8 mouse cellular contexts compared by ENCODE assay signal in the genomic region with DNA sequence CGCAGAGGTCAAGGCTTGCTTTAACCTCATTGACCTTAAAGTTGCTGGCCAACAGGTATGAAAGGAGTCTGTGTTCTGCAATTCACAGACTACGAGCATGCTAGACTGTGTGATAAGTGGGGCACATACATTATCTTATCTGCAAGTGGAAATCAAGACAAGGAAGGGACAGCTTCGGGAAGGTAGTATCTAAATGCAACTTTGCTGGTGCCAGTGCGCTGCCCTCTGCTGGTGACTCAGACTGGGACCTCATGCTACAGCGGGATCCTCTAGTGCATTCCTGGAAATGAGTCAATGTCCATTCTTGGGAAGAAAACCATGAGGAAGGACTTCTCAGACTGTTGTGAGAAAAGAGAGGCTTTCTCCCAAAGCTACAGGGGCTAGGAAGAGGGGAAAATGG. TPM values are rescaled to one million over a fixed set of nuclear protein-coding genes. Genes with fewer than 3 reads are reported as not detected.
A peak's percentile ranks its signal among the peaks of the same experiment; 100 is the strongest.
DNase-seq lines count a peak whose midpoint lies in the region; ATAC-seq and TF ChIP-seq lines count a peak whose summit lies in the region.

No protein-coding gene starts in this region.

- 48% methylated on average over 5 of the region's 5 CpGs for WGBS in kidney, adult 2 months
- 60% methylated on average over 5 of the region's 5 CpGs for WGBS in kidney, embryonic 16.5 days
- 40% methylated on average over 5 of the region's 5 CpGs for WGBS in lung, postnatal 0 days
- WGBS in midbrain, embryonic 13.5 days: 58% methylated on average over 5 of the region's 5 CpGs

- H3K9ac ChIP-seq in kidney, embryonic 16.5 days (replicated peaks; ENCODE audit: low read length): no peak overlapping the region
- H3K9ac ChIP-seq in lung, postnatal 0 days (replicated peaks; ENCODE audit: low read depth): no peak overlapping the region
- H3K9ac ChIP-seq in midbrain, embryonic 13.5 days (replicated peaks): no peak overlapping the region

- no peaks in the 10 kb centered on the region; the same call in 1 of the 2 replicates for H3K27me3 ChIP-seq in kidney, adult 2 months (replicated peaks; ENCODE audit: control insufficient read depth, insufficient read depth, low read length)
- no peaks in the 10 kb centered on the region for H3K27me3 ChIP-seq in kidney, embryonic 16.5 days (ENCODE audit: insufficient read depth, low read length)
- peaks cover 9% of the 10 kb centered on the region for H3K27me3 ChIP-seq in E14TG2a.4 (ENCODE audit: insufficient read depth, low read length)
- H3K27me3 ChIP-seq in lung, postnatal 0 days (replicated peaks; ENCODE audit: insufficient read depth, low read length): no peaks in the 10 kb centered on the region
- H3K27me3 ChIP-seq in midbrain, embryonic 13.5 days: 0 out of 2 replicates have a peak, but pooled peaks cover 2% of the 10 kb centered on the region

- TF ChIP-seq POLR2A in kidney, adult 2 months (IDR thresholded peaks at IDR 0.05; ENCODE audit: low read depth, low read length): no peak

- H3K36me3 ChIP-seq in kidney, adult 2 months (ENCODE audit: control insufficient read depth, insufficient read depth, low read length): no peaks in the 10 kb centered on the region
- no peaks in the 10 kb centered on the region for H3K36me3 ChIP-seq in kidney, embryonic 16.5 days (ENCODE audit: insufficient read depth, low read length)
- no peaks in the 10 kb centered on the region for H3K36me3 ChIP-seq in E14TG2a.4 (ENCODE audit: insufficient read depth, low read length)
- no peaks in the 10 kb centered on the region for H3K36me3 ChIP-seq in lung, postnatal 0 days (ENCODE audit: insufficient read depth, low read length)
- no peaks in the 10 kb centered on the region for H3K36me3 ChIP-seq in midbrain, embryonic 13.5 days

- no peak overlapping the region for H3K4me3 ChIP-seq in kidney, adult 2 months (ENCODE audit: insufficient read depth, low read depth, low read length)
- no peak overlapping the region for H3K4me3 ChIP-seq in kidney, embryonic 16.5 days (ENCODE audit: low read length)
- H3K4me3 ChIP-seq in E14TG2a.4 (replicated peaks; ENCODE audit: low read length): no peak overlapping the region
- no peak overlapping the region for H3K4me3 ChIP-seq in lung, postnatal 0 days (ENCODE audit: low read depth, low read length)
- H3K4me3 ChIP-seq in midbrain, embryonic 13.5 days (replicated peaks): no peak overlapping the region

- TF ChIP-seq CTCF in kidney, adult 2 months (conservative IDR thresholded peaks at IDR 0.05; ENCODE audit: insufficient read depth, insufficient read length, low read depth, low read length): peak; percentile 94
- TF ChIP-seq CTCF in E14TG2a.4 (conservative IDR thresholded peaks at IDR 0.05; ENCODE audit: low read length): peak; percentile 65
- peak; percentile 92 for TF ChIP-seq CTCF in lung, postnatal 0 days (IDR thresholded peaks at IDR 0.05)

- no peak for TF ChIP-seq EP300 in lung, postnatal 0 days (IDR thresholded peaks at IDR 0.05)

- no peak overlapping the region for H3K27ac ChIP-seq in kidney, adult 2 months (ENCODE audit: insufficient read depth, low read depth, low read length)
- H3K27ac ChIP-seq in kidney, embryonic 16.5 days (ENCODE audit: low read length): no peak overlapping the region
- no peak overlapping the region for H3K27ac ChIP-seq in lung, postnatal 0 days (ENCODE audit: low read length)
- no peak overlapping the region for H3K27ac ChIP-seq in midbrain, embryonic 13.5 days

- no peaks in the 10 kb centered on the region for H3K4me1 ChIP-seq in kidney, adult 2 months (ENCODE audit: control insufficient read depth, insufficient read depth, low read length)
- H3K4me1 ChIP-seq in kidney, embryonic 16.5 days (ENCODE audit: insufficient read depth, low read length): peaks cover 6% of the 10 kb centered on the region; the same call in 1 of the 2 replicates
- H3K4me1 ChIP-seq in E14TG2a.4 (replicated peaks; ENCODE audit: low read depth, low read length): peaks cover 18% of the 10 kb centered on the region
- H3K4me1 ChIP-seq in lung, postnatal 0 days (ENCODE audit: insufficient read depth, low read depth, low read length): no peaks in the 10 kb centered on the region
- H3K4me1 ChIP-seq in midbrain, embryonic 13.5 days (replicated peaks): peaks cover 10% of the 10 kb centered on the region

- intact Hi-C loops in gastrocnemius, postnatal 14 days (cut with DNase I; ENCODE audit: low total_unique reads): loop anchor here (2.0 kb wide), 1 partner anchor 25 kb away; no protein-coding TSS in a partner anchor

- no peak for ATAC-seq in kidney, embryonic 16.5 days (ENCODE audit: low FRiP score, low TSS enrichment)
- no peak for ATAC-seq in lung, postnatal 0 days
- ATAC-seq in midbrain, embryonic 13.5 days: no peak

- H3K4me2 ChIP-seq in kidney, embryonic 16.5 days (replicated peaks; ENCODE audit: low read depth, low read length): no peak overlapping the region
- H3K4me2 ChIP-seq in lung, postnatal 0 days (replicated peaks; ENCODE audit: low read depth, low read length): no peak overlapping the region
- no peak overlapping the region for H3K4me2 ChIP-seq in midbrain, embryonic 13.5 days (replicated peaks)

- peaks cover 3% of the 10 kb centered on the region; the same call in 1 of the 2 replicates for H3K9me3 ChIP-seq in kidney, embryonic 16.5 days (ENCODE audit: low read length)
- peaks cover 9% of the 10 kb centered on the region for H3K9me3 ChIP-seq in E14TG2a.4 (ENCODE audit: low read length)
- H3K9me3 ChIP-seq in lung, postnatal 0 days (ENCODE audit: low read length): no peaks in the 10 kb centered on the region
- no peaks in the 10 kb centered on the region for H3K9me3 ChIP-seq in midbrain, embryonic 13.5 days

- peak; percentile 83 for DNase-seq in kidney, adult 2 months
- DNase-seq in adrenal gland, postnatal 25 days: peak; percentile 73
- peak; percentile 71 for DNase-seq in gastrocnemius, postnatal 14 days
- DNase-seq in lung, postnatal 0 days (ENCODE audit: low spot score): peak; percentile 89
- peak; percentile 64 for DNase-seq in thymus, postnatal 0 days (ENCODE audit: low spot score)

RNA-seq across cellular contexts. Expression of a gene that starts 11.4 kb away (rescaled TPM):
- 21.8 and 25.0 TPM in 2 replicates for polyA plus RNA-seq in kidney, adult 2 months (2012; rRNA removed)
- polyA plus RNA-seq in kidney, embryonic 16.5 days (2015; fragmentation: Nextera tagmentation; extraction: Ambion mirVana): 11.7 and 14.1 TPM in 2 replicates
- total RNA-seq in adrenal gland, postnatal 25 days (2021): 15.2 and 16.7 TPM in 2 replicates
- total RNA-seq in gastrocnemius, postnatal 14 days (2021): 1 to 10 TPM; 3.3 to 4.9 TPM
- polyA plus RNA-seq in lung, postnatal 0 days (2015; fragmentation: Nextera tagmentation; extraction: Ambion mirVana): 29.4 and 33.3 TPM in 2 replicates
- 181 and 185 TPM in 2 replicates for polyA plus RNA-seq in thymus, postnatal 0 days (2015; fragmentation: Nextera tagmentation; extraction: Ambion mirVana)
- 1.1 and 1.6 TPM in 2 replicates for polyA plus RNA-seq in midbrain, embryonic 13.5 days (2015; fragmentation: Nextera tagmentation; extraction: Ambion mirVana)

RNA-seq across cellular contexts. Expression of a gene that starts 16.7 kb away (rescaled TPM):
- polyA plus RNA-seq in kidney, adult 2 months (2012; rRNA removed): 8.0 and 10.3 TPM in 2 replicates
- 21.0 and 24.2 TPM in 2 replicates for polyA plus RNA-seq in kidney, embryonic 16.5 days (2015; fragmentation: Nextera tagmentation; extraction: Ambion mirVana)
- total RNA-seq in adrenal gland, postnatal 25 days (2021): 16.2 and 20.1 TPM in 2 replicates
- 1 to 10 TPM; 7.1 to 8.1 TPM for total RNA-seq in gastrocnemius, postnatal 14 days (2021)
- polyA plus RNA-seq in lung, postnatal 0 days (2015; fragmentation: Nextera tagmentation; extraction: Ambion mirVana): 62.5 and 75.9 TPM in 2 replicates
- polyA plus RNA-seq in thymus, postnatal 0 days (2015; fragmentation: Nextera tagmentation; extraction: Ambion mirVana): 92.9 and 111 TPM in 2 replicates
- 2.7 and 3.8 TPM in 2 replicates for polyA plus RNA-seq in midbrain, embryonic 13.5 days (2015; fragmentation: Nextera tagmentation; extraction: Ambion mirVana)

RNA-seq across cellular contexts. Expression of a gene that starts 29.4 kb away (rescaled TPM):
- 26.4 and 46.5 TPM in 2 replicates for polyA plus RNA-seq in kidney, adult 2 months (2012; rRNA removed)
- polyA plus RNA-seq in kidney, embryonic 16.5 days (2015; fragmentation: Nextera tagmentation; extraction: Ambion mirVana): not detected in 2 replicates
- 133 and 225 TPM in 2 replicates for total RNA-seq in adrenal gland, postnatal 25 days (2021)
- 100 to 1,000 TPM; 148 to 155 TPM for total RNA-seq in gastrocnemius, postnatal 14 days (2021)
- polyA plus RNA-seq in lung, postnatal 0 days (2015; fragmentation: Nextera tagmentation; extraction: Ambion mirVana): 1.3 and 1.6 TPM in 2 replicates
- polyA plus RNA-seq in thymus, postnatal 0 days (2015; fragmentation: Nextera tagmentation; extraction: Ambion mirVana): 0.36 and 0.46 TPM in 2 replicates
- not detected in 2 replicates for polyA plus RNA-seq in midbrain, embryonic 13.5 days (2015; fragmentation: Nextera tagmentation; extraction: Ambion mirVana)

Comparison
In these comparisons a context has a peak if more than half of its experiments do, and no peak if none do; other contexts are left out.
1. RNA of a gene that starts 29.4 kb away (polyA plus RNA-seq): 26.4 to 46.5 TPM in kidney, adult 2 months; 1.3 to 1.6 TPM in lung, postnatal 0 days, 0.36 to 0.46 TPM in thymus, postnatal 0 days, not detected in midbrain, embryonic 13.5 days and not detected in kidney, embryonic 16.5 days; every median in the first group is over 10 times any median in the second.
2. Peak in every context shown above with its lines, with median percentiles within 50 percentile points of each other: DNase-seq and CTCF ChIP-seq.